Mouse (Mus musculus) adrenal gland, adult 10 weeks (tissue): ENCODE data around the gene Map3k13. TPM values are rescaled to one million over a fixed set of nuclear protein-coding genes. Genes with fewer than 3 reads are reported as not detected.

Source experiments
- polyA plus RNA-seq: library from polyadenylated mRNA; stranded (reverse); fragments of 350-450 nt; fragmentation: Illumina TruSeq; extraction: RNeasy Lipid Tissue Mini Kit (QIAGEN cat#74804); gene quantifications from one replicate; pipeline ENCODE4 v1.2.3, GENCODE M21; 2014; ENCODE audit warnings: low read depth, low replicate concordance

Map3k13 gene
- 0.87 TPM for polyA plus RNA-seq

GRCm38 (mm10) chr16:21793875-21794696, at the start of gene Map3k13:
TSS of gene Map3k13 (plus strand) at chr16:21794346.

GRCm38 (mm10) chr16:21787516-21788353, 6.4 kb upstream of the Map3k13 start, which contains the start of gene Ehhadh:
TSS of gene Ehhadh (minus strand) at chr16:21787807.

DNA sequence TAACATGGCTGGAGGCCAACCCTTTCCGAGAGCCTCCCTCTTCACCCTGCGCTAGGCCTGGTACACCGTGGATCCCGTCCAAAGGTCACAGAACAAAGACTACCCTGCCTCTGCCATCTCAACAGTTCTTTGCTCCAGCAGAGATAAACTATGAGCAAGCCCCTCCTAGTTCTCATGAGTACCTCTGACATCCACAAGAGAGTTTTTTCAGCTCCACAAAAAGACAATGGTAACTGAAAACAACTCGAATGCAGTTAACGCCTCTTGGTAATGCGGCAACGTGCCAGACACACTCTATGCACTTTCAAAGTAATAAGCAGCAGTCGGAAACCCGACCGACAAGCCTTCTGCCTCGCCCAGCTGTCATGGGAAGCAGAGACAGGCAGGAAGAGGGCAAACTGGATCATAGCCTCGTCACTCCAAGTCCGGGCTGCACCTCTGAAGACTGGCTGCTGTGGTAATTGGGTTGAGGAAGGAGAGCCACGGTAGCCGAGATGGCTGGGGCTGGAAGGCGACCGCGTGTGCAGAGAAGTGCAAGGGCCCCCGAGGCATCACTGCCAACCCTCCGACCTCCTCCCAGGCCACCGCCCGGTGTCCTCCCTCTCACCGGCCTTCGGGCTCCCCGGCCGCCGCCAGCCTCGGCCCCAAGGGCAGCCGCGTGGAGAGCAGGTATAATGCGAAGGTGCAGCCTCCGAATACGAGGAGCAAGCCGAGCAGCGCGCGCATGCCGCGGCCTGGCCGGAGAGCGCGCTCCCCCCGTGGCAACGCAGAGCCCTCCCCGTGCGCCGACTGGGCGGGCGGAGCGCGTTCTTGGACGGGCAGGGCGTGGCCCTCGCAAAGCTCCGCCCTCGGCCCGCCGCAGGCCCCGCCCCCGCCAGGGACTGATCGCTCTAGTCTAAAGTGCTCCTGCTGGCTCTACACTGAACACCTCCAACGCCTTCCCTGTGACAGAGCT, 152.9 kb downstream of the Map3k13 start, which contains the start of gene Tmem41a:
Gene Tmem41a, minus strand, starts transcription at position 792 of the 955 bp plus-strand sequence.

Other genes starting within 250 kb of the Map3k13 start
- gene 2510009E07Rik, start 99.7 kb upstream of the Map3k13 start, polyA plus RNA-seq: 47.6 TPM
- gene Ehhadh, start 6.5 kb upstream of the Map3k13 start, polyA plus RNA-seq: 39.6 TPM
- 7.7 TPM for gene Tmem41a, start 153.2 kb downstream of the Map3k13 start, polyA plus RNA-seq
- not detected for gene Liph, start 201.3 kb downstream of the Map3k13 start, polyA plus RNA-seq
- 81.7 TPM for gene Senp2, start 215.1 kb downstream of the Map3k13 start, polyA plus RNA-seq